Mouse (Mus musculus) ovary, postnatal 14 days (tissue): ENCODE results near the gene Cdc73.
"Not testable (repeated sequence)": the region's sequence is repeated elsewhere in the genome, so short reads cannot be mapped to it uniquely, and the experiment has no call there.

Experiments
- DNase-seq: peaks from one replicate; pipeline ENCODE4 v3.0.0; 2022; ENCODE audit warnings: low spot score

Cdc73 gene

GRCm38 (mm10) chr1:143675734-143676361 is 26.8 kb downstream of the Cdc73 start:
- no peak for DNase-seq

- not testable (repeated sequence) for DNase-seq
Measured at GRCm38 (mm10) chr1:143664786-143665185, 37.9 kb downstream of the Cdc73 start.

- DNase-seq, result no peak
Measured at GRCm38 (mm10) chr1:143663197-143663596, 39.5 kb downstream of the Cdc73 start.

GRCm38 (mm10) chr1:143653646-143654045 is 49.0 kb downstream of the Cdc73 start:
- no peak for DNase-seq

GRCm38 (mm10) chr1:143650317-143650716 is 52.4 kb downstream of the Cdc73 start:
- DNase-seq, result no peak

- no peak for DNase-seq
Measured at GRCm38 (mm10) chr1:143646219-143646618, 56.5 kb downstream of the Cdc73 start.

- no peak for DNase-seq
Measured at GRCm38 (mm10) chr1:143645386-143645785, 57.3 kb downstream of the Cdc73 start.

GRCm38 (mm10) chr1:143644221-143644620 is 58.5 kb downstream of the Cdc73 start:
- DNase-seq, result no peak

- DNase-seq, result no peak
Measured at GRCm38 (mm10) chr1:143640650-143641407, 61.9 kb downstream of the Cdc73 start, which contains the start of gene B3galt2. Gene B3galt2 (plus strand): TSS chr1:143640664.

GRCm38 (mm10) chr1:143632854-143633587 is 69.7 kb downstream of the Cdc73 start:
- no peak for DNase-seq

- DNase-seq, result no peak
Measured at GRCm38 (mm10) chr1:143632361-143632760, 70.3 kb downstream of the Cdc73 start.

- no peak for DNase-seq
Measured at GRCm38 (mm10) chr1:143631337-143631736, 71.4 kb downstream of the Cdc73 start.

- DNase-seq, result no peak
Measured at GRCm38 (mm10) chr1:143622634-143623033, 80.1 kb downstream of the Cdc73 start.

GRCm38 (mm10) chr1:143621930-143622329 is 80.8 kb downstream of the Cdc73 start:
- no peak for DNase-seq

GRCm38 (mm10) chr1:143619760-143620159 is 82.9 kb downstream of the Cdc73 start:
- DNase-seq, result no peak

- no peak for DNase-seq
Measured at GRCm38 (mm10) chr1:143612901-143613300, 89.8 kb downstream of the Cdc73 start.

- no peak for DNase-seq
Measured at GRCm38 (mm10) chr1:143608911-143609310, 93.8 kb downstream of the Cdc73 start.

- DNase-seq, result no peak
Measured at GRCm38 (mm10) chr1:143596864-143597263, 105.8 kb downstream of the Cdc73 start.

- no peak for DNase-seq
Measured at GRCm38 (mm10) chr1:143576824-143577543, 125.7 kb downstream of the Cdc73 start.

- no peak for DNase-seq
Measured at GRCm38 (mm10) chr1:143558235-143558634, 144.5 kb downstream of the Cdc73 start.

GRCm38 (mm10) chr1:143555533-143555932 is 147.2 kb downstream of the Cdc73 start:
- no peak for DNase-seq

- DNase-seq, result no peak
Measured at GRCm38 (mm10) chr1:143554621-143555020, 148.1 kb downstream of the Cdc73 start.
